Mouse (Mus musculus) forebrain, embryonic 10.5 days (tissue): ENCODE results near the gene Sapcd1. TPM values are rescaled to one million over a fixed set of nuclear protein-coding genes. Genes with fewer than 3 reads are reported as not detected.
"Not testable (repeated sequence)": the region's sequence is repeated elsewhere in the genome, so short reads cannot be mapped to it uniquely, and the experiment has no call there.

Experiments used
- DNase-seq: peaks from one replicate; pipeline ENCODE4 v3.0.0-alpha.2; 2017; ENCODE audit warnings: low spot score; ENCODE audit errors: extremely low spot score
- H3K27ac ChIP-seq: fragments of 300-500 bp; sonication (generic); 2 replicates; pipeline ENCODE4 v1.5.1; 2016; ENCODE audit warnings: mild to moderate bottlenecking
- H3K27me3 ChIP-seq: fragments of 300-500 bp; sonication (generic); 2 replicates; pipeline ENCODE4 v1.6.1; 2016; ENCODE audit warnings: mild to moderate bottlenecking; ENCODE audit not compliant: poor library complexity, severe bottlenecking
- H3K36me3 ChIP-seq: fragments of 300-500 bp; sonication (generic); replicated peaks from 2 replicates; pipeline ENCODE4 v1.6.1; 2016; ENCODE audit warnings: mild to moderate bottlenecking, moderate library complexity
- H3K4me1 ChIP-seq: fragments of 300-500 bp; sonication (generic); 2 replicates; pipeline ENCODE4 v1.6.1; 2016
- H3K4me3 ChIP-seq: fragments of 300-500 bp; sonication (generic); 2 replicates; pipeline ENCODE4 v1.5.1; 2016; ENCODE audit warnings: mild to moderate bottlenecking, moderate library complexity
- H3K9me3 ChIP-seq: fragments of 300-500 bp; sonication (generic); 2 replicates; pipeline ENCODE4 v1.6.1; 2016; ENCODE audit warnings: mild to moderate bottlenecking, moderate library complexity
- WGBS: fragments of 180-500 bp; shearing (Covaris S2); methylation state at CpG from one replicate; pipeline ENCODE4 v1.1.7; 2016; 5-methylcytosine and 5-hydroxymethylcytosine counted together
- polyA plus RNA-seq: library from polyadenylated mRNA; unstranded; fragments of >200 nt; fragmentation: Nextera tagmentation; extraction: Ambion mirVana; gene quantifications from 2 replicates; pipeline ENCODE4 v1.2.1, GENCODE M21; 2016

Gene Sapcd1
- polyA plus RNA-seq, 1 experiment from 2014 or later, result 3.0 TPM

- DNase-seq, result no peak
- Histone ChIP-seq H3K4me1 (peaks cover 31% of the 10 kb centered on the region), H3K27ac (no peak overlapping the region), H3K4me3 (no peak overlapping the region; the same call in 1 of the 2 replicates), H3K27me3 (no peaks in the 10 kb centered on the region), H3K9me3 (0 out of 2 replicates have a peak, but pooled peaks cover 3% of the 10 kb centered on the region), H3K36me3 (peaks cover 78% of the 10 kb centered on the region)
- WGBS, result 93% methylated on average over 10 of the region's 10 CpGs
Measured at GRCm38 (mm10) chr17:35005158-35005557, 22.7 kb downstream of the Sapcd1 start.

GRCm38 (mm10) chr17:35004075-35004717 is 23.6 kb downstream of the Sapcd1 start:
- H3K36me3 ChIP-seq, result peaks cover 70% of the 10 kb centered on the region
- DNase-seq, result no peak
- H3K4me1 ChIP-seq, result peaks cover 41% of the 10 kb centered on the region
- no peak overlapping the region; the same call in 1 of the 2 replicates for H3K4me3 ChIP-seq
- WGBS, result 96% methylated on average over 17 of the region's 17 CpGs
- H3K27ac ChIP-seq, result no peak overlapping the region
- no peaks in the 10 kb centered on the region for H3K27me3 ChIP-seq
- H3K9me3 ChIP-seq, result 0 out of 2 replicates have a peak, but pooled peaks cover 3% of the 10 kb centered on the region

- Histone ChIP-seq H3K27me3 (no peaks in the 10 kb centered on the region), H3K4me3 (peak overlapping the region; percentile 74), H3K9me3 (0 out of 2 replicates have a peak, but pooled peaks cover 3% of the 10 kb centered on the region), H3K4me1 (peaks cover 50% of the 10 kb centered on the region), H3K36me3 (peaks cover 70% of the 10 kb centered on the region), H3K27ac (no peak overlapping the region)
- 82% methylated on average over 9 of the region's 9 CpGs for WGBS
- no peak for DNase-seq
Measured at GRCm38 (mm10) chr17:35003022-35003838, 24.6 kb downstream of the Sapcd1 start.

GRCm38 (mm10) chr17:35002153-35002865 is 25.5 kb downstream of the Sapcd1 start:
- H3K4me1 ChIP-seq, result peaks cover 58% of the 10 kb centered on the region
- 21% methylated on average over 12 of the region's 12 CpGs for WGBS

GRCm38 (mm10) chr17:35001452-35002152 is 26.2 kb downstream of the Sapcd1 start:
- H3K36me3 ChIP-seq, result peaks cover 70% of the 10 kb centered on the region
- 1% methylated on average over 35 of the region's 35 CpGs for WGBS
- peak overlapping the region; percentile 94 for H3K27ac ChIP-seq
- H3K27me3 ChIP-seq, result no peaks in the 10 kb centered on the region
- peak overlapping the region; percentile 74 for H3K4me3 ChIP-seq
- H3K9me3 ChIP-seq, result 0 out of 2 replicates have a peak, but pooled peaks cover 2% of the 10 kb centered on the region
- peaks cover 65% of the 10 kb centered on the region for H3K4me1 ChIP-seq
- no peak for DNase-seq

More at GRCm38 (mm10) chr17:35002153-35002865, 25.5 kb downstream of the Sapcd1 start:
- Histone ChIP-seq H3K36me3 (peaks cover 70% of the 10 kb centered on the region), H3K27ac (peak overlapping the region; percentile 94), H3K4me3 (peak overlapping the region; percentile 74), H3K9me3 (0 out of 2 replicates have a peak, but pooled peaks cover 3% of the 10 kb centered on the region), H3K27me3 (no peaks in the 10 kb centered on the region)
- no peak for DNase-seq

- Histone ChIP-seq H3K36me3 (peaks cover 69% of the 10 kb centered on the region), H3K9me3 (0 out of 2 replicates have a peak, but pooled peaks cover 1% of the 10 kb centered on the region), H3K27me3 (no peaks in the 10 kb centered on the region), H3K4me1 (peaks cover 67% of the 10 kb centered on the region), H3K4me3 (peak within 1 kb of the TSS; percentile 74), H3K27ac (peak within 1 kb of the TSS; percentile 94)
- under 1% methylated on average over 80 of the region's 83 CpGs for WGBS
- DNase-seq, result peak; percentile 95
Measured at GRCm38 (mm10) chr17:35000717-35001451, 26.9 kb downstream of the Sapcd1 start, which contains the start of gene Vars. TSS of gene Vars (plus strand) at chr17:35000987.

- H3K27me3 ChIP-seq, H3K9me3 ChIP-seq: not testable (repeated sequence)
- peaks cover 67% of the 10 kb centered on the region for H3K4me1 ChIP-seq
- peak; percentile 53 for DNase-seq
- H3K4me3 ChIP-seq, result peak overlapping the region; percentile 74
- H3K36me3 ChIP-seq, result peaks cover 67% of the 10 kb centered on the region
- WGBS, result 31% methylated on average over 30 of the region's 32 CpGs
- peak overlapping the region; percentile 94 for H3K27ac ChIP-seq
Measured at GRCm38 (mm10) chr17:34999871-35000716, 27.7 kb downstream of the Sapcd1 start.

- no peaks in the 10 kb centered on the region for H3K27me3 ChIP-seq
- peaks cover 67% of the 10 kb centered on the region for H3K4me1 ChIP-seq
- H3K4me3 ChIP-seq, result peak overlapping the region; percentile 74
- 0 out of 2 replicates have a peak, but pooled peaks cover 2% of the 10 kb centered on the region for H3K9me3 ChIP-seq
- H3K27ac ChIP-seq, result peak overlapping the region; percentile 94
- peaks cover 62% of the 10 kb centered on the region for H3K36me3 ChIP-seq
- no peak for DNase-seq
- WGBS, result 96% methylated on average over 15 of the region's 15 CpGs
Measured at GRCm38 (mm10) chr17:34998526-34999430, 29.0 kb downstream of the Sapcd1 start.

GRCm38 (mm10) chr17:34997142-34997483 is 30.7 kb downstream of the Sapcd1 start:
- 0 out of 2 replicates have a peak, but pooled peaks cover 2% of the 10 kb centered on the region for H3K9me3 ChIP-seq
- peaks cover 51% of the 10 kb centered on the region for H3K4me1 ChIP-seq
- no peaks in the 10 kb centered on the region for H3K27me3 ChIP-seq
- no peak for DNase-seq
- H3K36me3 ChIP-seq, result peaks cover 64% of the 10 kb centered on the region
- H3K27ac ChIP-seq, result no peak overlapping the region
- 91% methylated on average over 5 of the region's 5 CpGs for WGBS
- peak overlapping the region; percentile 3; the same call in 1 of the 2 replicates for H3K4me3 ChIP-seq
